Mouse (Mus musculus) hindbrain, embryonic 15.5 days (tissue): ENCODE measurements at regions not wholly inside any gene's neighbourhood (a gene's known extent, or its start where the extent isn't known, plus 50 kb on each side); places are given as distances from the start of the nearest gene placed in this dataset.

ENCODE experiments used
- ATAC-seq: fragments of 200-750 bp; cut with Nextera tagmentation; 2 replicates; pipeline ENCODE4 v1.8.0; 2017; ENCODE audit warnings: low read depth, moderate number of reproducible peaks, moderate TSS enrichment; ENCODE audit not compliant: low FRiP score
- H3K27ac ChIP-seq: fragments of 300-500 bp; sonication (generic); replicated peaks from 2 replicates; pipeline ENCODE4 v1.5.1; 2015; ENCODE audit warnings: mild to moderate bottlenecking, inconsistent platforms
- H3K27me3 ChIP-seq: fragments of 300-500 bp; sonication (generic); 2 replicates; pipeline ENCODE4 v1.6.1; 2015; ENCODE audit warnings: control low read depth, inconsistent platforms
- H3K36me3 ChIP-seq: fragments of 300-500 bp; sonication (generic); 2 replicates; pipeline ENCODE4 v1.6.1; 2015; ENCODE audit warnings: control low read depth, inconsistent platforms
- H3K4me1 ChIP-seq: fragments of 300-500 bp; sonication (generic); replicated peaks from 2 replicates; pipeline ENCODE4 v1.6.1; 2015; ENCODE audit warnings: control low read depth, inconsistent platforms
- H3K4me2 ChIP-seq: fragments of 300-500 bp; sonication (generic); 2 replicates; pipeline ENCODE4 v1.6.1; 2015; ENCODE audit warnings: moderate library complexity, mild to moderate bottlenecking, inconsistent platforms
- H3K4me3 ChIP-seq: fragments of 300-500 bp; sonication (generic); 2 replicates; pipeline ENCODE4 v1.5.1; 2015; ENCODE audit warnings: mild to moderate bottlenecking, inconsistent platforms
- H3K9ac ChIP-seq: fragments of 300-500 bp; sonication (generic); 2 replicates; pipeline ENCODE4 v1.6.1; 2015; ENCODE audit warnings: inconsistent platforms
- H3K9me3 ChIP-seq: fragments of 300-500 bp; sonication (generic); 2 replicates; pipeline ENCODE4 v1.6.1; 2016; ENCODE audit warnings: control low read depth, inconsistent platforms
- WGBS: fragments of 180-500 bp; shearing (Covaris S2); methylation state at CpG from one replicate; pipeline ENCODE4 v1.1.7; 2015; 5-methylcytosine and 5-hydroxymethylcytosine counted together

- Histone ChIP-seq H3K4me1 (0 out of 2 replicates have a peak, but pooled peaks cover 5% of the 10 kb centered on the region), H3K4me2 (no peak overlapping the region), H3K9me3 (no peaks in the 10 kb centered on the region), H3K36me3 (no peaks in the 10 kb centered on the region), H3K27ac (no peak overlapping the region), H3K9ac (no peak overlapping the region), H3K4me3 (no peak overlapping the region), H3K27me3 (no peaks in the 10 kb centered on the region)
- WGBS, result 91% methylated on average over 2 of the region's 2 CpGs
- no peak for ATAC-seq
These were observed 389.4 kb upstream of the Mef2c start for GRCm38 (mm10) chr13:83114401-83114800.

DNA sequence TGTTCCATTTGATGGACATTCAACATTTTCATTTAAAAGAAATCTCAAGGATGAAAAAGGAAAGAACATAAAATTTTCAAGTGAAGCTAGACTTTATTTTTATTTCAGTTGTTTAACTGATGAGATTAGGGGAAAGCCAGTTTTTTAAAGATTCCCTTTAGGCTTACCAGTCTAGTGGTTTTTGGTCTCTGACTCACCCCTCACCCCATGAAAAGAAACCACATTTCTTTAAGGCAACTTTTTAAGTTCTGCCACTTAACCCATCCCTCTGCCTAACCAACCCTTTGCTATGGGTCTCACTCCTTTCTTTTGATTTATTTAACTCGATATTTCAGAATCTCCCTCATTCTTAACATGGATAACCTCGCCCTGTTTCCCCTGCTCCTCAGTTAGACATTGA lies 388.1 kb upstream of the Mef2c start:
- no peak for ATAC-seq
- 0 out of 2 replicates have a peak, but pooled peaks cover 5% of the 10 kb centered on the region for H3K4me1 ChIP-seq
- H3K4me2 ChIP-seq, result no peak overlapping the region
- 88% methylated on average over 2 of the region's 2 CpGs for WGBS
- H3K4me3 ChIP-seq, result no peak overlapping the region
- no peaks in the 10 kb centered on the region for H3K27me3 ChIP-seq
- H3K9me3 ChIP-seq, result no peaks in the 10 kb centered on the region
- H3K27ac ChIP-seq, result no peak overlapping the region
- no peaks in the 10 kb centered on the region for H3K36me3 ChIP-seq
- no peak overlapping the region for H3K9ac ChIP-seq

- H3K36me3 ChIP-seq, result no peaks in the 10 kb centered on the region
- no peak overlapping the region for H3K4me2 ChIP-seq
- H3K27ac ChIP-seq, result no peak overlapping the region
- H3K4me3 ChIP-seq, result no peak overlapping the region
- no peaks in the 10 kb centered on the region for H3K9me3 ChIP-seq
- no peaks in the 10 kb centered on the region for H3K27me3 ChIP-seq
- H3K4me1 ChIP-seq, result no peaks in the 10 kb centered on the region
- ATAC-seq, result peak; percentile 73; the same call in 1 of the 2 replicates
- WGBS, result 20% methylated on average over 4 of the region's 4 CpGs
- no peak overlapping the region for H3K9ac ChIP-seq
These were observed 383.5 kb upstream of the Mef2c start for GRCm38 (mm10) chr13:83120343-83120742.

DNA sequence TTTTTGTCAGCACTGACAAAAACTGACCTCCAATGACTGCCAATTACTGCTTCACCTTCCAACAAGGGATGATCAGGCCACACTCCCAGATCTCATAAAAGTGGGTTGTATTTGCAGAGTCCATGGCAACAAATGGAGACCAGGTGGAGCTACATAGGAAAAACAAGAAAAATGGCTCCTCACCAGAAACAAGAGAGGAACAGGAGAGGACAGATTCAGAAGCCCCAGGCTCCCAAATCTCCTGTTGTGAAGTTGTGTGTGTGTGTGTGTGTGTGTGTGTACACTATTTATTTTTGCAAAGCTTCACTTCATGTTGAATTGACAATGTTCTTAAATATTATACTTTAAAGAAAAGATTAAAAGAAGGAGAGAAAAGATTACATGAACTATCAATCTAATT lies 380.2 kb upstream of the Mef2c start:
- Histone ChIP-seq H3K9me3 (no peaks in the 10 kb centered on the region), H3K4me2 (no peak overlapping the region), H3K27me3 (no peaks in the 10 kb centered on the region), H3K27ac (no peak overlapping the region), H3K36me3 (no peaks in the 10 kb centered on the region), H3K4me1 (no peaks in the 10 kb centered on the region), H3K9ac (no peak overlapping the region), H3K4me3 (no peak overlapping the region)
- ATAC-seq, result no peak

DNA sequence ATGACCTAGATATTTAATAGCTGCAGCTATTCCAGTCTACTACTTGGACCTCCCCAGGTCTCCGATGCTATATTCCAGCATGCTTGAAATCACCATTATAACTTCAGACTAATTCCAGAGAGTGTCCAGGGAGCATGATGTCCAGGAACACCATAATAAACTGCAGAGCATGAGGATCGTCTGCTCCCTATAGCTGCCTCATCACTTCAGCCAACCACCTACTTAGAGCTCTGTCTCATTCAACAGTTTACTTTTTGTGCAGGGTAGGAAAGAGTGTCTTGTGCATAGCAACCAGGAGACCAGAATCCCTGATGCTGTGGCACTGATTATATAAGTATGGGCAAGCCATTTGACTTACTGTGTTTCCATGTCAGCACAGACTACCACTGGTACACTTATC lies 379.2 kb upstream of the Mef2c start:
- WGBS, result 77% methylated on average over 2 of the region's 2 CpGs
- no peak overlapping the region for H3K4me2 ChIP-seq
- H3K9ac ChIP-seq, result no peak overlapping the region
- H3K4me1 ChIP-seq, result no peaks in the 10 kb centered on the region
- ATAC-seq, result peak; percentile 61
- no peaks in the 10 kb centered on the region for H3K36me3 ChIP-seq
- H3K27ac ChIP-seq, result no peak overlapping the region
- H3K9me3 ChIP-seq, result no peaks in the 10 kb centered on the region
- H3K4me3 ChIP-seq, result no peak overlapping the region
- H3K27me3 ChIP-seq, result no peaks in the 10 kb centered on the region

GRCm38 (mm10) chr13:83126438-83126837 lies 377.4 kb upstream of the Mef2c start:
- Histone ChIP-seq H3K4me3 (no peak overlapping the region), H3K9ac (no peak overlapping the region), H3K27me3 (no peaks in the 10 kb centered on the region), H3K27ac (no peak overlapping the region), H3K9me3 (no peaks in the 10 kb centered on the region), H3K36me3 (no peaks in the 10 kb centered on the region), H3K4me2 (no peak overlapping the region), H3K4me1 (peaks cover 4% of the 10 kb centered on the region; the same call in 1 of the 2 replicates)
- 92% methylated on average over 2 of the region's 2 CpGs for WGBS
- no peak for ATAC-seq

DNA sequence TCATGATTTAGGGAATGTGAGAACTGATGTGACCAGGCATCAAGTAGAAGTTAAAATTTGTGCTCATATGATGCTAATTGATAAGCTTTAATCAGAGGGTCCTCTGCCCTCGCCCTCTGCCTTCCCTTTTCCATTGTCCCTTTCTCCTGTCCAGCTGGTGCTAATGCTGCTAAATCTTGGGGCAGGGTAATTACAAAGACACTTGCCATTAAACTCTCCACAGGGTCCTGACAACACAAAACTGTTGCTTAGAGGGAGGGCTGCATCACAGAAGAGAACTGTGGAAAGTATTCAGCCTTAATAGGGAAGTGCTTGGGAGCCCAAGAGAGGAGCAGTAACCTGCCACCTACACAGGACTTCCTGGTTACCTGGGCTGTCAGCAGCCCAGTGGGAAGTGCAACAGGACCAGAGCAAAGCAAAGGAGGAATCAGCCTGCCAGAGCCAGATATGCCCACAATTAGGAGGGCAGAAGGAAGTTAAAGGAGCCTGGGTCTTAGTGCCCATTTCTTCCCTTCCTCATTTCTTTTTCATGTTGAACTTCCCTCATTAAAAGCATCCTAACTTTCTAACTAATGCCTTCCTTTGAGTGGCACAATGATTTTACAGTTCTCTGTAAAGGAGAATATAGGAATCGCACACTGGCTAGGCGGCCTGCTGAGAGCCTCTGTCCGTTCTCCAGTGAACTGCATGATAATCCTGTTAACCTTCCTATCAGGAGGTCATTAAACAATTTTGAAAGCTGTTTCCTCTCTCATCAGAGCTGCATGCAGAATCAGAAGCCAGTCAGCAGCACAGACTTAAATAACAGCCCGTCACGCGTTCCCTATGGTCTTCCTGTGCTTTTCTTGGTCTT lies 372.5 kb upstream of the Mef2c start:
- H3K27ac ChIP-seq, result no peak overlapping the region
- peaks cover 5% of the 10 kb centered on the region; the same call in 1 of the 2 replicates for H3K4me1 ChIP-seq
- H3K36me3 ChIP-seq, result no peaks in the 10 kb centered on the region
- no peak overlapping the region for H3K4me2 ChIP-seq
- no peak overlapping the region for H3K4me3 ChIP-seq
- no peak overlapping the region for H3K9ac ChIP-seq
- WGBS, result 31% methylated on average over 7 of the region's 7 CpGs
- no peaks in the 10 kb centered on the region for H3K9me3 ChIP-seq
- H3K27me3 ChIP-seq, result no peaks in the 10 kb centered on the region
- no peak for ATAC-seq

DNA sequence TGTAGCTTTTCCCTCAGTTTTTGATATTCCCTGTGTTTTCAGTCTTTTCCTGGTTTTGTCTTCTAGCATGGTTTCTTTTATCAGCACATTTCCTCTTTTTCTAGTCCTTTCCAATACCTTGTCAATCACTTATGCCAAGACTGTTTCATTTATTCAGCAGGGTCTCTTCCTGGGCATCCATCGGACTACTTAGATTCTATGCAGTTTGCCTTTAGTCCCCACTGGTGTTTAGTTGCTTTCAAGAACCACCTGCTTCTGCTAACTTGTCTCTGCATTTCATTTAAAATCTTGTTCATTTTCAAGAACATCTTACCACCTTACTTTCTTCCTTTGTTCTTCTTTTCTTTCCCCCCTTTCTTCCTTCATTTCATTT lies 371.9 kb upstream of the Mef2c start:
- Histone ChIP-seq H3K4me2 (no peak overlapping the region), H3K36me3 (no peaks in the 10 kb centered on the region)
- 59% methylated on average over 1 of the region's 1 CpGs for WGBS

GRCm38 (mm10) chr13:83132671-83133638 lies 370.9 kb upstream of the Mef2c start:
- ATAC-seq, result no peak
- H3K4me3 ChIP-seq, result no peak overlapping the region
- H3K4me2 ChIP-seq, result no peak overlapping the region
- H3K9me3 ChIP-seq, result no peaks in the 10 kb centered on the region
- no peak overlapping the region for H3K27ac ChIP-seq
- H3K36me3 ChIP-seq, result no peaks in the 10 kb centered on the region
- H3K9ac ChIP-seq, result no peak overlapping the region
- no peaks in the 10 kb centered on the region for H3K27me3 ChIP-seq
- 90% methylated on average over 7 of the region's 7 CpGs for WGBS
- H3K4me1 ChIP-seq, result peaks cover 5% of the 10 kb centered on the region; the same call in 1 of the 2 replicates

More for the DNA sequence above, 371.9 kb upstream of the Mef2c start:
- no peak overlapping the region for H3K27ac ChIP-seq
- peaks cover 5% of the 10 kb centered on the region; the same call in 1 of the 2 replicates for H3K4me1 ChIP-seq
- H3K27me3 ChIP-seq, result no peaks in the 10 kb centered on the region
- no peak overlapping the region for H3K9ac ChIP-seq
- no peak for ATAC-seq
- H3K9me3 ChIP-seq, result no peaks in the 10 kb centered on the region
- H3K4me3 ChIP-seq, result no peak overlapping the region

DNA sequence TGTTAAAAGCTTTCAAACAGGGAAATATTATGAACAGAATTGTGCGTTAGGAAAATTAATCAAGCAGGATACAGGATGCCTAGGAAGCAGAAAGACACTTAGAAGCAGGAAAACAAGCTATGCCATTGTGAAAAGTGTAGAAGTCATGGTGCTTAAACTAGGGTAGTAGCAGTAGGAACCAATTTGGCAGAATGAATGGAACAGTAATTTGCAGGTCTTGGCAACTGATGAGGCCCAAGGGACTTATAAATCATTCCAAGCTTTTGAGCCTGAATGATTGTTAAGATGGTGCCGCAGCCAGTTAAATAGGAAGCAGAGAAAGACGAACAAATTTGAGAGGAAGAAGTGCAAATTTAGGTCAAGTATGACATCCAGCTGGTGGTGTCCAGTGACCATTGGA lies 360.5 kb upstream of the Mef2c start:
- Histone ChIP-seq H3K36me3 (no peaks in the 10 kb centered on the region), H3K9me3 (no peaks in the 10 kb centered on the region), H3K4me2 (no peak overlapping the region), H3K27ac (no peak overlapping the region), H3K9ac (no peak overlapping the region), H3K27me3 (no peaks in the 10 kb centered on the region), H3K4me1 (no peaks in the 10 kb centered on the region), H3K4me3 (no peak overlapping the region)
- 46% methylated on average over 3 of the region's 3 CpGs for WGBS
- no peak for ATAC-seq

DNA sequence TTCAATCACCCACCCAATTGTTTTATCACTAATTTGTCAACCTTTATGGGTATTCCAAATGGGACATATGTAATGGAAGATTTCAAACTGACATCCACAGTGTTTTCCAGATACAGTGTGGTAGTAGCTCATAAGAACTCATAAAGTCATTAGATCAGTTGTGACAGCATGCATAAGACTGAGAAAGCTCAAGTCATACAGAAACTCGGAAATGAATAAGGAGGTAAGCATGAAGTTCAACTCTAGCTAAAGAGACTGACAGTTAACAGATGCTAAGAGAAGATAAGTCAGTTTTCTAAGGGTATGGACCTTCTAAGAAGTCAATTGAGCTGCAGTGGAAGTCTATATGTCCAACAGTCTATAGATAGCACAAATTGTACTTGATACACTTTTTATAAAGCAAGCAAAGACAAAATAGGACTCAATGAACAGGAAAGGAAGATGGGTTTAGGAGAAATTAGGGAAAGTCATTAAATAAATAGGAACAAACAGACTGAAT lies 349.2 kb upstream of the Mef2c start:
- WGBS, result 76% methylated on average over 1 of the region's 1 CpGs

DNA sequence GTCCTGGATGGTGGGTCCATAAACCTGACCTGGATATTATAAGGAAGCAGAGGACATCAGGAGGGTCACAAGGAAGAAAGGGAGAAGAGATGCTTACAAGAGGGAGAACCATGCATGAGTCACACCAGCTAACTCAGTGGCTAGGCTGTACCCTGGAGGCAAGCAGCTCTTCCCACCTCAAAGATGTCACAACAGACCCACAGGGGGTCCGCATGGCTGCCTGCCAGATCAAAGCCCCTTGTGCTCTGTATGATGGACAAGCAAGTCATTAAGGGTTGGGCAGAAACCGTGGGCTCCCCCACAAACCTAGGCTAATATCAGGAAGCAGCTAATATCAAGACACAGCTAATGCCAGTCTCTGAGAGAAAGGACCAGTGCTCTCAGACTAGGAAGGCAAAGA lies 343.9 kb upstream of the Mef2c start:
- H3K27me3 ChIP-seq, result no peaks in the 10 kb centered on the region
- H3K36me3 ChIP-seq, result no peaks in the 10 kb centered on the region
- no peak overlapping the region for H3K4me3 ChIP-seq
- H3K4me2 ChIP-seq, result no peak overlapping the region
- no peak overlapping the region for H3K27ac ChIP-seq
- H3K9me3 ChIP-seq, result no peaks in the 10 kb centered on the region
- WGBS, result 52% methylated on average over 2 of the region's 2 CpGs
- H3K4me1 ChIP-seq, result no peaks in the 10 kb centered on the region
- H3K9ac ChIP-seq, result no peak overlapping the region
- no peak for ATAC-seq

More for the DNA sequence above, 349.2 kb upstream of the Mef2c start:
- Histone ChIP-seq H3K9me3 (no peaks in the 10 kb centered on the region), H3K36me3 (no peaks in the 10 kb centered on the region), H3K27me3 (no peaks in the 10 kb centered on the region), H3K4me3 (no peak overlapping the region), H3K9ac (no peak overlapping the region), H3K4me1 (no peaks in the 10 kb centered on the region), H3K4me2 (no peak overlapping the region), H3K27ac (no peak overlapping the region)
- ATAC-seq, result no peak
